Mouse (Mus musculus): ENCODE measurements around the gene Dazap2.

- TF ChIP-seq POLR2A (IDR thresholded peaks at IDR 0.05; ENCODE audit: control insufficient read depth, low read depth, low read length) (no peak), CTCF (IDR thresholded peaks at IDR 0.05; ENCODE audit: control insufficient read depth, insufficient read depth, insufficient replicate concordance, low read depth, low read length) (no peak)
Observed at GRCm38 (mm10) chr15:100619200-100619599, 4.1 kb downstream of the Dazap2 start.

Measured in testis, adult 2 months (tissue).